Mouse (Mus musculus): ENCODE results near the gene Gm20708. TPM values are rescaled to one million over a fixed set of nuclear protein-coding genes. Genes with fewer than 3 reads are reported as not detected.

The Gm20708 gene
- polyA plus RNA-seq, 1 experiment from 2014 or later = 0.50 TPM

- ATAC-seq (ENCODE audit: insufficient number of reproducible peaks, low FRiP score, low TSS enrichment, low read depth) = no peak
- Histone ChIP-seq H3K27ac (0 out of 2 replicates have a peak overlapping the region, but pooled peaks have one; percentile 0), H3K27me3 (no peaks in the 10 kb centered on the region), H3K4me2 (peak overlapping the region; percentile 27; the same call in 1 of the 2 replicates), H3K4me1 (peaks cover 39% of the 10 kb centered on the region), H3K9me3 (no peaks in the 10 kb centered on the region), H3K9ac (no peak overlapping the region), H3K4me3 (no peak overlapping the region), H3K36me3 (no peaks in the 10 kb centered on the region)
- 23% methylated on average over 13 of the region's 13 CpGs for WGBS
Observed at GRCm38 (mm10) chr11:117877917-117878745, 68.7 kb downstream of the Gm20708 start.

GRCm38 (mm10) chr11:117878892-117879291 is 69.4 kb downstream of the Gm20708 start:
- no peak overlapping the region for H3K9ac ChIP-seq
- H3K36me3 ChIP-seq = no peaks in the 10 kb centered on the region
- H3K9me3 ChIP-seq = no peaks in the 10 kb centered on the region
- peak overlapping the region; percentile 27; the same call in 1 of the 2 replicates for H3K4me2 ChIP-seq
- WGBS = 14% methylated on average over 8 of the region's 8 CpGs
- H3K27me3 ChIP-seq = no peaks in the 10 kb centered on the region
- no peak for ATAC-seq (ENCODE audit: insufficient number of reproducible peaks, low FRiP score, low TSS enrichment, low read depth)
- peaks cover 41% of the 10 kb centered on the region for H3K4me1 ChIP-seq
- H3K4me3 ChIP-seq = no peak overlapping the region
- 0 out of 2 replicates have a peak overlapping the region, but pooled peaks have one; percentile 0 for H3K27ac ChIP-seq

DNA sequence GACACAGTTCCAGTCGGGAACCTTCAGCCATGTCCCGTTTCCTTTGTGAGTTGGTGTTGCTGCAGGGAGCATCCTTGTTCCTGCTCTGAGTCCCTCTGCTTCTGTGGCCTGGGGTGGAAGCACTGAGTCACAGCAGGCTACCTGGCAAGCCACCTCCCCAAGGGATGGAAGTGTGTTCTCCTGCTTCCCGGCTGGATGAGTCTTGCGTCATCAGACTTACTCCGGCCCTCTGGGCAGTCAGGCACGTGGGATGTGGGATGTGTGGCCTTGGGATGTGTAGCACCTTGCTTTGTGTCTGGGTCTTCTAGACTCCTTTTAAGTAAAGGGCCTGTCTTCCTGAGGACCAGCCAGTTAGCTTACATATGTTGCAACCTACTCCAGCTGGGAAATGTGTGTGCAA is 70.2 kb downstream of the Gm20708 start:
- Histone ChIP-seq H3K9me3 (no peaks in the 10 kb centered on the region), H3K4me3 (no peak overlapping the region), H3K9ac (no peak overlapping the region), H3K4me1 (peaks cover 45% of the 10 kb centered on the region), H3K27me3 (no peaks in the 10 kb centered on the region), H3K27ac (no peak overlapping the region), H3K4me2 (no peak overlapping the region), H3K36me3 (no peaks in the 10 kb centered on the region)
- no peak for ATAC-seq (ENCODE audit: insufficient number of reproducible peaks, low FRiP score, low TSS enrichment, low read depth)
- WGBS = 81% methylated on average over 6 of the region's 6 CpGs

DNA sequence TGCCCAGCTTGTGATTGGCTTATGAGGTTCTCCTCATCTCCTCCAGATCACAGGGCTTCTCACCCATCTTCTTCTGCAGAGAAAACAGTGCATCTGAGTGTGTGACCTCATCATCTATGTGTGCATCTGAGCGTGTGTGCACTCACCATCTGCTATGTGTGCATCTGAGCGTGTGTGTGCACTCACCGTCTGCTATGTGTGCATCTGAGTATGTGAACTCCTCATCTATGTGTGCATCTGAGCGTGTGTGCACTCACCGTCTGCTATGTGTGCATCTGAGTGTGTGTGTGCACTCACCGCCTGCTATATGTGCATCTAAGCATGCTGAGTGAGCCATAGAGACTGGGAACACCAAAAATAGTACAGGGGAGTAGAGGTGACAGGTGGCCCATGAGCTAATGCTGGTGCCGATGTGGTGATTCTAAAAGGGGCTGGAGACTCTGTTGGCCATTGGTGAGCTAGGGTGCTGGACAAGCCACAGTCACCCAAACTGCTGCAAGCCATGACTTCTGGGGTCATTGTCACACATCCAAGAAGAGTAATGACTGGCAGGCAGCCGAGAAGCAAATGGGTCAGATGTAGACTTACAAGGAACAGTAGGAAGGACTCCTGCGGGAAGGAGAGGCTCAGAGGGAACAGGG is 71.0 kb downstream of the Gm20708 start:
- no peak overlapping the region for H3K4me3 ChIP-seq
- H3K27ac ChIP-seq = no peak overlapping the region
- no peak overlapping the region for H3K9ac ChIP-seq
- H3K36me3 ChIP-seq = no peaks in the 10 kb centered on the region
- no peak for ATAC-seq (ENCODE audit: insufficient number of reproducible peaks, low FRiP score, low TSS enrichment, low read depth)
- WGBS = 86% methylated on average over 9 of the region's 9 CpGs
- H3K4me1 ChIP-seq = peaks cover 45% of the 10 kb centered on the region
- no peaks in the 10 kb centered on the region for H3K27me3 ChIP-seq
- H3K4me2 ChIP-seq = no peak overlapping the region
- H3K9me3 ChIP-seq = no peaks in the 10 kb centered on the region

DNA sequence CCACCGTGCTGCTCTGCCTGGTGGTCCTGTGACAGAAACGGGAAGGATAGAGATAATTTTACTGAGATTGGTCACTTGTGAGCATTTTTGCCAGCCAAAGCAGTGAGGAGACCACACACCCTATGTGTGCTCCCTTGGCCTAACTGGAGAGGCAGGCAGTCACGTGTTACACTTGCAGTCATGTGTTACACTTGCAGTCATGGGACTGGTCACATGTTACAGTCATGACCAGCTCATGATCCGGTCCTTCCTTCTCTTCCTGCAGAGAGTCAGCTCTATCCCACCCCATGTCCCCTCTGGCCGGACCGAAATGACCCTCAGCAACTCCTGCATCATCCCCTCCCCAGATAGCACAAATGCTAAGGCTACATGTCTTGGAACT is 71.5 kb downstream of the Gm20708 start:
- WGBS = 77% methylated on average over 6 of the region's 6 CpGs
- Histone ChIP-seq H3K4me2 (no peak overlapping the region), H3K9ac (no peak overlapping the region), H3K9me3 (no peaks in the 10 kb centered on the region), H3K27ac (no peak overlapping the region), H3K4me3 (no peak overlapping the region), H3K4me1 (peaks cover 45% of the 10 kb centered on the region), H3K36me3 (no peaks in the 10 kb centered on the region), H3K27me3 (no peaks in the 10 kb centered on the region)
- no peak for ATAC-seq (ENCODE audit: insufficient number of reproducible peaks, low FRiP score, low TSS enrichment, low read depth)

DNA sequence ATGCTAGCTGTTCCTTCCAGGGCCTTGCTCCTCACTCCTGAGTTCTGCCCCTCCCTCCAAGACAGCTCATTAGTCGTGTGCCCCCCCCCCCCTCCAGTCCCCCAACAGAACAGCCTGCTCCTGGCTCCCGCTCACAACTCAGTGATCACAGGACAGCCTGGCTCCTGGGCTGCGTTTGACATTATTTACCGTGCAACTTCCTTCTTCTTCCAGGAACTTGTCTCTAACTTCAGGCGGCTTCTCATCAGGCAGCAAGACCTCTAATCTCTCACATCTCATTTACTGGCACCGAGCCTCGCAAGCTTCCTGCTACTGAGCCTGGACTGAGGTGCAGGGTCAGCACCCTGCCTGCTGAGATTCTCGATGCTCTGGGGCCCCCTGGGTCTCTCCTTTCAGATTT is 72.3 kb downstream of the Gm20708 start:
- no peak for ATAC-seq (ENCODE audit: insufficient number of reproducible peaks, low FRiP score, low TSS enrichment, low read depth)

DNA sequence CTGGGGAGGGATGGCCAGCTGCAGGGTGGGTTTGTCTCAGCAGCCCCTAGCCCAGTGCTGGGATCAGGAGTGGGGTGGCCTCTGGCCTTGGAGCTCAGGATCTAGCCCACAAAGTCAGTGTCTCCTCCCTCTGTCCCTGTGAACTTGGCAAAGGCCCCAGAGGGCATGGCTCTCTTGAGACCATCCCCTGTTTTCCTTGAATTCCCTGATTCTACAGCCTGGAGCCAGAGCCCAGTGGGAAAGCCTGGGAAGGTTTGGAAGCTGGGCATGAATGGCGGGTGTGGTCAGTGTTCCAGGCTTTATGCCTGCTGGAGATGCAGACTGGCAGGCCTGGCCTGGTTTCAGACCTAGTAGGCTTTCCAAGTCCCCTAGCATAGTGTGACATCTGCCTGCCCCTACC is 72.7 kb downstream of the Gm20708 start:
- H3K36me3 ChIP-seq = no peaks in the 10 kb centered on the region
- H3K4me3 ChIP-seq = no peak overlapping the region
- peak overlapping the region; percentile 61; the same call in 1 of the 2 replicates for H3K27ac ChIP-seq
- no peak overlapping the region for H3K9ac ChIP-seq
- 57% methylated on average over 1 of the region's 1 CpGs for WGBS
- ATAC-seq (ENCODE audit: insufficient number of reproducible peaks, low FRiP score, low TSS enrichment, low read depth) = no peak
- H3K27me3 ChIP-seq = no peaks in the 10 kb centered on the region
- no peaks in the 10 kb centered on the region for H3K9me3 ChIP-seq
- peaks cover 49% of the 10 kb centered on the region for H3K4me1 ChIP-seq
- H3K4me2 ChIP-seq = no peak overlapping the region

More for the DNA sequence above, 72.3 kb downstream of the Gm20708 start:
- Histone ChIP-seq H3K36me3 (no peaks in the 10 kb centered on the region), H3K27ac (peak overlapping the region; percentile 61; the same call in 1 of the 2 replicates), H3K9ac (no peak overlapping the region), H3K9me3 (no peaks in the 10 kb centered on the region), H3K27me3 (no peaks in the 10 kb centered on the region), H3K4me3 (no peak overlapping the region), H3K4me2 (no peak overlapping the region), H3K4me1 (peaks cover 49% of the 10 kb centered on the region)
- WGBS = 20% methylated on average over 8 of the region's 8 CpGs

GRCm38 (mm10) chr11:117886000-117886399 is 76.5 kb downstream of the Gm20708 start:
- WGBS = 49% methylated on average over 5 of the region's 5 CpGs
- Histone ChIP-seq H3K4me1 (peaks cover 65% of the 10 kb centered on the region), H3K4me2 (no peak overlapping the region), H3K4me3 (no peak overlapping the region), H3K9ac (no peak overlapping the region), H3K27ac (no peak overlapping the region), H3K36me3 (no peaks in the 10 kb centered on the region), H3K27me3 (no peaks in the 10 kb centered on the region; the same call in 1 of the 2 replicates), H3K9me3 (no peaks in the 10 kb centered on the region)
- ATAC-seq (ENCODE audit: insufficient number of reproducible peaks, low FRiP score, low TSS enrichment, low read depth) = no peak

DNA sequence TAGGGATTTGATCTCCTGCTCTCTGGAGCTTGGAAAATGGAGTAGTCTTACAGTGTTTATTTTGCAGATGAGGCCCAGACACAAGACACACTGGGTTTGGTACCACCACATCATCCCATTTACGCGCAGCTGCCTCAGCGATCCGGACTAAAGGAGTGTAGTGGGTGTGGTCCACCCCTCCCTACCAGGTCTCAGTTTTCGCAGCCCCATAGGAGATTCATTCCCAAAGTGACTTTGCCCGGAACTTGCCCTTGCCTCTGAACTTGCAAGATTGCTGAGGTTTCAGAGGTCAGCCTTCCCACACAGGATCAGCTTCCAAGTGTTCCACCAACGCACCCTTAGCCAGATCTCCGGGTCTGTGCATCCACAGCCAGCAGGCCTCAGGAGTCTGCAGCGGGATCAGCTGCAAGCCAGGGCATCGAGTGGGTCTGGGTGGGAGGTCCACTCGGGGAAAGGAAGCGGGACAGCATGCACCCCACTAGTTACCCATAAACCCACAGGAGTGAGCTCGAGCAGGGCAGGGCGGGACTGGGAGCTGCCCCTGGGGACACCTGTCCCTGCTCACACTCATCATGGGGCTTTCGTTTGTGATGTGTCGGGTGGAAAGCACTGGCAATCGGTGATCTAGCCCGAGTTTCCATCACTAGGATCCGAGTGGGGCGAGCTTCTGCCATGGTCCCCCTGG is 78.8 kb downstream of the Gm20708 start:
- Histone ChIP-seq H3K9me3 (no peaks in the 10 kb centered on the region), H3K4me1 (peaks cover 57% of the 10 kb centered on the region), H3K9ac (peak overlapping the region; percentile 8), H3K27ac (peak overlapping the region; percentile 83), H3K4me2 (peak overlapping the region; percentile 58), H3K27me3 (no peaks in the 10 kb centered on the region; the same call in 1 of the 2 replicates), H3K4me3 (peak overlapping the region; percentile 30), H3K36me3 (no peaks in the 10 kb centered on the region)
- 17% methylated on average over 20 of the region's 20 CpGs for WGBS
- ATAC-seq (ENCODE audit: insufficient number of reproducible peaks, low FRiP score, low TSS enrichment, low read depth) = no peak

DNA sequence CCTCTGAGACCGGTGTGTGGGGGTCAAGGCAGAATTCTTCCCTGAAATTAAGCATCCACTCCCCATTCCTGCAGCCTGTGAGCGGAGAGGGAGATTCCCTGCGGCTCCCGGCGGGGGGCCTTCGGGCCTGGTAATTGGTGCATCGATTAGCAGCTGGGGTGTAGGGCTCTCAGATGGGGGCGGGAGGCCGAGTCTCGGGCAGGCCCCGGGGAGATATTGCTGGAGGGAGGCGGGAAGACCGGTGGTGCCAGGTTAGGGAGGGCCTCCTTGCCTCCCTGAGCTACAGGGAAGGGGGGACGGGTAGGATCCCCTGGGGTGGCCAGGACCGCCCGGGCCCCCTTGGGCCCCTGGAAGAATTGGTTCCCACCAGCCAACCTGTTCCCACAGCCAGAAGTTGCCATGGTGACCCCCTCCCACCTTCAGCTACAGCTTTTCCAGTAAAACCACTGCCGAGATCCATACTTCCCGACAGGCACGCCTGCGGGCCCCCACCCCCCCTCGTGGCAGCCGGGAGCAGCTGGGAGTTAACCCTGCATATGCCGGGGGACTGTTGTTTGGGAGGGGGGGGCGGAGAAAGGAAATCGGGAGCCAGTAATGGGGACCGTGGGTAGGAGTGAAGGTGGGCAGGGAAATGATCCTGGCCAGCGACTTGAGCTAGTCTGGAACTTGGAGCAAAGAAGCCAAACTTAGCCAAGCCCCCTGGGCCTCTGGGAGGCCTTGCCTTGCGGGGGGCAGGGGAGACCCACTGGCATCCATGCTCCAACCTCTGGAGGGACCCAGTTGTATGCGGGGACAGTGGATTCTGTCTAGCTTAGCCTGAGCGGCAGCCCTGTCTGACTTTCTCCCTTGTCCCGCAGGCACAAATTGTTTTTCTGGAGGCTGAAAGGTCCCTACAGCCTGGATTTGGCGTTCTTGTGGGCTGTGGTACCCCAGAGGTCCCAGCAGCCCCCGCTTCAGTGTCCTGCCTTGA is 79.7 kb downstream of the Gm20708 start:
- Histone ChIP-seq H3K4me2 (peak overlapping the region; percentile 58), H3K9me3 (no peaks in the 10 kb centered on the region), H3K27me3 (no peaks in the 10 kb centered on the region; the same call in 1 of the 2 replicates), H3K27ac (peak overlapping the region; percentile 83), H3K9ac (peak overlapping the region; percentile 8; the same call in 1 of the 2 replicates), H3K4me3 (peak overlapping the region; percentile 30), H3K36me3 (no peaks in the 10 kb centered on the region), H3K4me1 (peaks cover 49% of the 10 kb centered on the region)
- ATAC-seq (ENCODE audit: insufficient number of reproducible peaks, low FRiP score, low TSS enrichment, low read depth) = peak; percentile 70
- 6% methylated on average over 33 of the region's 33 CpGs for WGBS

All from limb, embryonic 15.5 days (tissue).